Mouse (Mus musculus): ENCODE measurements around the gene Cblb.

DNA sequence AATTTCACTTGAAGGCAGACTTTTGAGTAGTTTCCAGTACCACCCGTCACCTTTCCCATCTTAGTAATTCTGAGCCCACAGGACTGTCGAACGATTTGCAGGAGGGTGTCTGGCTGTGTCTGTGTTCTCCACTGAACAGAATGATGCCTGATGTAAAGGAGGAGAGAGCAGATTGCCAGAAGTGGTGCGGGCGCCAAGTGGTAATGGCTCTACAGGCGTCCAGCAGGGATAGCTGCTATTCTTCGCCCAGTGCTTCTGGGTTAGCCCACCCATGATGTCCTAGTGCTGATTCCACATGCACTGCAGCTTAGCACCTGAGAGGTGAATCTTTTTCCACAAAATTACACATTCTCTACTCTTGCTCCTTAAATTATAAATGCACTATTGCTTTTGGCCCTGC, 45.6 kb downstream of the Cblb start:
- TF ChIP-seq CTCF (IDR thresholded peaks at IDR 0.05), result no peak
- no peak for TF ChIP-seq EP300 (IDR thresholded peaks at IDR 0.05)
